8 mouse cellular contexts compared by ENCODE assay signal in genomic region chr16:20537601-20538320, GRCm38 (mm10). TPM values are rescaled to one million over a fixed set of nuclear protein-coding genes. Genes with fewer than 3 reads are reported as not detected.
DNase-seq lines count a peak whose midpoint lies in the region; ATAC-seq and TF ChIP-seq lines count a peak whose summit lies in the region.

No protein-coding gene starts in this region.

- peak overlapping the region; percentile 84 for H3K4me2 ChIP-seq in lung, embryonic 14.5 days
- peak overlapping the region; percentile 90; the same call in 1 of the 2 replicates for H3K4me2 ChIP-seq in forebrain, embryonic 11.5 days (ENCODE audit: low read depth, low read length, severe bottlenecking)
- H3K4me2 ChIP-seq in stomach, embryonic 14.5 days (replicated peaks; ENCODE audit: low read depth, low read length): peak overlapping the region; percentile 92

- H3K27ac ChIP-seq in lung, embryonic 14.5 days (ENCODE audit: low read depth): no peak overlapping the region
- H3K27ac ChIP-seq in forebrain, embryonic 11.5 days (ENCODE audit: low read depth, low read length): no peak overlapping the region
- H3K27ac ChIP-seq in liver, adult 2 months (replicated peaks; ENCODE audit: insufficient read depth, low read depth, low read length): no peak overlapping the region
- H3K27ac ChIP-seq in stomach, embryonic 14.5 days (ENCODE audit: low read length): no peak overlapping the region

- peaks cover 64% of the 10 kb centered on the region for H3K36me3 ChIP-seq in lung, embryonic 14.5 days (ENCODE audit: insufficient read depth)
- H3K36me3 ChIP-seq in forebrain, embryonic 11.5 days (ENCODE audit: control insufficient read depth, insufficient read depth, low read length): peaks cover 3% of the 10 kb centered on the region; the same call in 1 of the 2 replicates
- peaks cover 33% of the 10 kb centered on the region for H3K36me3 ChIP-seq in liver, adult 2 months (ENCODE audit: control insufficient read depth, insufficient read depth, low read length)
- peaks cover 54% of the 10 kb centered on the region for H3K36me3 ChIP-seq in stomach, embryonic 14.5 days (ENCODE audit: control insufficient read depth, insufficient read depth, low read length)

- H3K4me1 ChIP-seq in lung, embryonic 14.5 days (ENCODE audit: insufficient read depth): 0 out of 2 replicates have a peak, but pooled peaks cover 7% of the 10 kb centered on the region
- peaks cover 19% of the 10 kb centered on the region; the same call in 1 of the 2 replicates for H3K4me1 ChIP-seq in forebrain, embryonic 11.5 days (replicated peaks; ENCODE audit: control insufficient read depth, insufficient read depth, low read length)
- H3K4me1 ChIP-seq in liver, adult 2 months (ENCODE audit: control insufficient read depth, insufficient read depth, low read length): peaks cover 11% of the 10 kb centered on the region
- H3K4me1 ChIP-seq in stomach, embryonic 14.5 days (ENCODE audit: control insufficient read depth, insufficient read depth, low read length): peaks cover 21% of the 10 kb centered on the region

- DNase-seq in lung, embryonic 14.5 days: no peak
- no peak for DNase-seq in lung, postnatal 4 days
- no peak for DNase-seq in forebrain, embryonic 11.5 days (ENCODE audit: low spot score)
- peak; percentile 18 for DNase-seq in liver, adult 2 months (ENCODE audit: extremely low read depth, low read depth, low spot score)
- DNase-seq in gastrocnemius, adult 18-20 months (ENCODE audit: low spot score): no peak
- DNase-seq in urinary bladder, adult 2 months (ENCODE audit: low spot score): no peak

- 38% methylated on average over 6 of the region's 6 CpGs for WGBS in lung, embryonic 14.5 days
- 27% methylated on average over 6 of the region's 6 CpGs for WGBS in forebrain, embryonic 11.5 days
- 16% methylated on average over 6 of the region's 6 CpGs for WGBS in liver, adult 2 months
- WGBS in stomach, embryonic 14.5 days: 43% methylated on average over 6 of the region's 6 CpGs

- H3K4me3 ChIP-seq in lung, embryonic 14.5 days (ENCODE audit: low read depth, low read length): peak overlapping the region; percentile 93; the same call in 1 of the 2 replicates
- peak overlapping the region; percentile 88; the same call in 1 of the 2 replicates for H3K4me3 ChIP-seq in forebrain, embryonic 11.5 days (ENCODE audit: low read depth, low read length)
- no peak overlapping the region for H3K4me3 ChIP-seq in liver, adult 2 months (ENCODE audit: insufficient read depth, low read depth, low read length)
- peak overlapping the region; percentile 75; the same call in 1 of the 2 replicates for H3K4me3 ChIP-seq in stomach, embryonic 14.5 days (ENCODE audit: low read depth, low read length)

- TF ChIP-seq CTCF in lung, embryonic 14.5 days (IDR thresholded peaks at IDR 0.05; ENCODE audit: low read depth): no peak
- TF ChIP-seq CTCF in liver, adult 2 months (IDR thresholded peaks at IDR 0.05; ENCODE audit: low read depth, low read length): no peak

- peaks cover 12% of the 10 kb centered on the region; the same call in 1 of the 2 replicates for H3K79me2 ChIP-seq in liver, adult 2 months (ENCODE audit: control insufficient read depth, insufficient read depth, low read length)

- no peak for ATAC-seq in lung, embryonic 14.5 days (ENCODE audit: insufficient read depth)
- ATAC-seq in forebrain, embryonic 11.5 days (replicated peaks; ENCODE audit: low FRiP score): no peak
- ATAC-seq in stomach, embryonic 14.5 days (ENCODE audit: insufficient number of reproducible peaks, insufficient read depth, low FRiP score, low read depth): no peak
- ATAC-seq in megakaryocyte-erythroid progenitor cell, adult 5-6 weeks (replicated peaks; ENCODE audit: low FRiP score, low TSS enrichment, poor library complexity, severe bottlenecking): no peak

- peak overlapping the region; percentile 91; the same call in 1 of the 2 replicates for H3K9ac ChIP-seq in lung, embryonic 14.5 days
- peak overlapping the region; percentile 35; the same call in 1 of the 2 replicates for H3K9ac ChIP-seq in forebrain, embryonic 11.5 days (ENCODE audit: low read length)
- peak overlapping the region; percentile 11; the same call in 1 of the 2 replicates for H3K9ac ChIP-seq in liver, adult 2 months (ENCODE audit: low read depth, low read length)
- peak overlapping the region; percentile 8; the same call in 1 of the 2 replicates for H3K9ac ChIP-seq in stomach, embryonic 14.5 days (replicated peaks; ENCODE audit: low read depth, low read length)

- no peaks in the 10 kb centered on the region for H3K9me3 ChIP-seq in lung, embryonic 14.5 days (ENCODE audit: low read depth, low read length)
- no peaks in the 10 kb centered on the region for H3K9me3 ChIP-seq in forebrain, embryonic 11.5 days (ENCODE audit: control insufficient read depth, low read length)
- H3K9me3 ChIP-seq in stomach, embryonic 14.5 days (ENCODE audit: control insufficient read depth, low read depth, low read length): no peaks in the 10 kb centered on the region

- no peak for TF ChIP-seq POLR2A in liver, adult 2 months (IDR thresholded peaks at IDR 0.05; ENCODE audit: extremely low read depth, insufficient read depth, low read length)

- H3K27me3 ChIP-seq in lung, embryonic 14.5 days (ENCODE audit: insufficient read depth, low read length): no peaks in the 10 kb centered on the region
- no peaks in the 10 kb centered on the region for H3K27me3 ChIP-seq in forebrain, embryonic 11.5 days (ENCODE audit: control insufficient read depth, insufficient read depth, low read length)
- no peaks in the 10 kb centered on the region for H3K27me3 ChIP-seq in liver, adult 2 months (ENCODE audit: control insufficient read depth, insufficient read depth, low read length)
- no peaks in the 10 kb centered on the region for H3K27me3 ChIP-seq in stomach, embryonic 14.5 days (ENCODE audit: control insufficient read depth, insufficient read depth, low read length)

RNA-seq across cellular contexts. Expression of gene Ap2m1, which starts 2.5 kb away (rescaled TPM):
- polyA plus RNA-seq in lung, embryonic 14.5 days (2014; fragmentation: Nextera tagmentation; extraction: Ambion mirVana): 641 and 646 TPM in 2 replicates
- polyA plus RNA-seq in forebrain, embryonic 11.5 days (2014; fragmentation: Nextera tagmentation; extraction: Ambion mirVana): 797 and 824 TPM in 2 replicates
- 151 and 236 TPM in 2 replicates for total RNA-seq in liver, adult 2 months (2014; rRNA removed)
- polyA plus RNA-seq in liver, adult 2 months (2012; rRNA removed): 298 and 343 TPM in 2 replicates
- polyA plus RNA-seq in stomach, embryonic 14.5 days (2014; fragmentation: Nextera tagmentation; extraction: Ambion mirVana): 586 and 625 TPM in 2 replicates
- 166 and 200 TPM in 2 replicates for total RNA-seq in megakaryocyte-erythroid progenitor cell, adult 5-6 weeks (2014; fragmentation: Nextera tagmentation)
- total RNA-seq in megakaryocyte-erythroid progenitor cell, adult 5-6 weeks (2017): 113 and 150 TPM in 2 replicates
- 100 to 1,000 TPM; 121 to 146 TPM for total RNA-seq in gastrocnemius, adult 18-20 months (2021)
- 411 and 488 TPM in 2 replicates for polyA plus RNA-seq in urinary bladder, adult 2 months (2012; rRNA removed)

RNA-seq across cellular contexts. Expression of gene Abcf3, which starts 10.6 kb away (rescaled TPM):
- 51.1 and 53.9 TPM in 2 replicates for polyA plus RNA-seq in lung, embryonic 14.5 days (2014; fragmentation: Nextera tagmentation; extraction: Ambion mirVana)
- 51.6 and 55.9 TPM in 2 replicates for polyA plus RNA-seq in forebrain, embryonic 11.5 days (2014; fragmentation: Nextera tagmentation; extraction: Ambion mirVana)
- 42.0 and 44.9 TPM in 2 replicates for total RNA-seq in liver, adult 2 months (2014; rRNA removed)
- 29.5 and 48.5 TPM in 2 replicates for polyA plus RNA-seq in liver, adult 2 months (2012; rRNA removed)
- polyA plus RNA-seq in stomach, embryonic 14.5 days (2014; fragmentation: Nextera tagmentation; extraction: Ambion mirVana): 53.0 and 53.5 TPM in 2 replicates
- total RNA-seq in megakaryocyte-erythroid progenitor cell, adult 5-6 weeks (2014; fragmentation: Nextera tagmentation): 42.8 and 60.5 TPM in 2 replicates
- total RNA-seq in megakaryocyte-erythroid progenitor cell, adult 5-6 weeks (2017): 38.7 and 42.9 TPM in 2 replicates
- total RNA-seq in gastrocnemius, adult 18-20 months (2021): 10 to 100 TPM; 50.3 to 69.8 TPM
- 40.8 and 41.5 TPM in 2 replicates for polyA plus RNA-seq in urinary bladder, adult 2 months (2012; rRNA removed)

RNA-seq across cellular contexts. Expression of gene Dvl3, which starts 21.0 kb away (rescaled TPM):
- polyA plus RNA-seq in lung, embryonic 14.5 days (2014; fragmentation: Nextera tagmentation; extraction: Ambion mirVana): 24.6 and 25.2 TPM in 2 replicates
- polyA plus RNA-seq in forebrain, embryonic 11.5 days (2014; fragmentation: Nextera tagmentation; extraction: Ambion mirVana): 42.8 and 45.4 TPM in 2 replicates
- total RNA-seq in liver, adult 2 months (2014; rRNA removed): 2.5 and 5.8 TPM in 2 replicates
- polyA plus RNA-seq in liver, adult 2 months (2012; rRNA removed): 11.6 and 15.0 TPM in 2 replicates
- polyA plus RNA-seq in stomach, embryonic 14.5 days (2014; fragmentation: Nextera tagmentation; extraction: Ambion mirVana): 29.2 and 31.7 TPM in 2 replicates
- total RNA-seq in megakaryocyte-erythroid progenitor cell, adult 5-6 weeks (2014; fragmentation: Nextera tagmentation): 27.7 and 32.8 TPM in 2 replicates
- 2.7 and 3.3 TPM in 2 replicates for total RNA-seq in megakaryocyte-erythroid progenitor cell, adult 5-6 weeks (2017)
- total RNA-seq in gastrocnemius, adult 18-20 months (2021): 10 to 100 TPM; 28.4 to 32.0 TPM
- 22.5 and 38.0 TPM in 2 replicates for polyA plus RNA-seq in urinary bladder, adult 2 months (2012; rRNA removed)

RNA-seq across cellular contexts. Expression of gene Eif2b5, which starts 39.1 kb away (rescaled TPM):
- polyA plus RNA-seq in lung, embryonic 14.5 days (2014; fragmentation: Nextera tagmentation; extraction: Ambion mirVana): 111 and 112 TPM in 2 replicates
- 135 and 138 TPM in 2 replicates for polyA plus RNA-seq in forebrain, embryonic 11.5 days (2014; fragmentation: Nextera tagmentation; extraction: Ambion mirVana)
- 38.1 and 38.9 TPM in 2 replicates for total RNA-seq in liver, adult 2 months (2014; rRNA removed)
- polyA plus RNA-seq in liver, adult 2 months (2012; rRNA removed): 19.2 and 19.3 TPM in 2 replicates
- polyA plus RNA-seq in stomach, embryonic 14.5 days (2014; fragmentation: Nextera tagmentation; extraction: Ambion mirVana): 83.8 and 87.3 TPM in 2 replicates
- 80.8 and 82.4 TPM in 2 replicates for total RNA-seq in megakaryocyte-erythroid progenitor cell, adult 5-6 weeks (2014; fragmentation: Nextera tagmentation)
- 108 TPM in 2 replicates for total RNA-seq in megakaryocyte-erythroid progenitor cell, adult 5-6 weeks (2017)
- total RNA-seq in gastrocnemius, adult 18-20 months (2021): 10 to 100 TPM; 52.6 to 54.4 TPM
- polyA plus RNA-seq in urinary bladder, adult 2 months (2012; rRNA removed): 33.2 and 34.2 TPM in 2 replicates

RNA-seq across cellular contexts. Expression of gene Vwa5b2, which starts 51.5 kb away (rescaled TPM):
- polyA plus RNA-seq in lung, embryonic 14.5 days (2014; fragmentation: Nextera tagmentation; extraction: Ambion mirVana): 0.53 and 0.89 TPM in 2 replicates
- polyA plus RNA-seq in forebrain, embryonic 11.5 days (2014; fragmentation: Nextera tagmentation; extraction: Ambion mirVana): 0.80 and 1.4 TPM in 2 replicates
- total RNA-seq in liver, adult 2 months (2014; rRNA removed): not detected in 2 replicates
- polyA plus RNA-seq in liver, adult 2 months (2012; rRNA removed): not detected in 2 replicates
- polyA plus RNA-seq in stomach, embryonic 14.5 days (2014; fragmentation: Nextera tagmentation; extraction: Ambion mirVana): 4.0 and 4.3 TPM in 2 replicates
- not detected in 2 replicates for total RNA-seq in megakaryocyte-erythroid progenitor cell, adult 5-6 weeks (2014; fragmentation: Nextera tagmentation)
- total RNA-seq in megakaryocyte-erythroid progenitor cell, adult 5-6 weeks (2017): not detected in 2 replicates
- under 1 TPM in 1 of 2 experiments, not detected in 1; 0.07 TPM for total RNA-seq in gastrocnemius, adult 18-20 months (2021)
- 4.1 and 7.0 TPM in 2 replicates for polyA plus RNA-seq in urinary bladder, adult 2 months (2012; rRNA removed)

Comparison
In these comparisons a context has a peak if more than half of its experiments do, and no peak if none do; other contexts are left out.
1. H3K9ac ChIP-seq: peak in every context shown above with its lines; median percentile 91 in lung, embryonic 14.5 days; 35 in forebrain, embryonic 11.5 days; 11 in liver, adult 2 months; 8 in stomach, embryonic 14.5 days.